Mouse (Mus musculus) forebrain, embryonic 12.5 days (tissue): ENCODE data around the gene 2610001J05Rik. TPM values are rescaled to one million over a fixed set of nuclear protein-coding genes. Genes with fewer than 3 reads are reported as not detected.

Experiments
- polyA plus RNA-seq: library from polyadenylated mRNA; unstranded; fragments of >200 nt; fragmentation: Nextera tagmentation; extraction: Ambion mirVana; gene quantifications from 2 replicates; pipeline ENCODE4 v1.2.1, GENCODE M21; 2016

The 2610001J05Rik gene
- polyA plus RNA-seq, 1 experiment from 2014 or later = 93.7 TPM

Other genes starting within 250 kb of the 2610001J05Rik start
- 25.3 and 28.3 TPM in 2 replicates for gene Bmt2, start 193.6 kb downstream of the 2610001J05Rik start, polyA plus RNA-seq
- 33.5 and 35.8 TPM in 2 replicates for gene Gpr85, start 31.6 kb downstream of the 2610001J05Rik start, polyA plus RNA-seq